Mouse (Mus musculus) megakaryocyte, embryonic 14.5 days (primary cell): ENCODE data around the gene Mis12.

Source experiments
- FLI1 ChIP-seq: IDR thresholded peaks from 2 replicates; pipeline ENCODE4 v1.6.1; 2012; ENCODE audit warnings: low read length, inconsistent platforms, mixed read lengths
- GATA1 ChIP-seq: IDR thresholded peaks from 3 replicates; pipeline ENCODE4 v1.6.1; 2012; ENCODE audit warnings: mixed read lengths, low read length, inconsistent platforms, borderline replicate concordance

- TF ChIP-seq FLI1 (no peak), GATA1 (no peak)
Observed at GRCm38 (mm10) chr11:71001167-71001566, 18.2 kb upstream of the Mis12 start.
